Mouse (Mus musculus) adrenal gland, adult 18-20 months (tissue): ENCODE measurements around the gene Tmf1. TPM values are rescaled to one million over a fixed set of nuclear protein-coding genes. Genes with fewer than 3 reads are reported as not detected.

Experiments
- DNase-seq, 2 experiments: peaks; one replicate each; pipeline ENCODE4 v3.0.0; 2021 to 2022; ENCODE audit warnings: low spot score in 2 of 2
- total RNA-seq, 2 experiments: library from RNA; stranded (reverse); gene quantifications; 1 replicate in 1 of 2; 2 replicates in 1 of 2; pipeline ENCODE4 v1.2.3; 2021

Tmf1 gene
- total RNA-seq, 2 experiments from 2014 or later = 45.6 to 59.7 TPM

- DNase-seq = peak; percentile 37 to 47
These were observed 26.0 kb upstream of the Tmf1 start for GRCm38 (mm10) chr6:97204952-97205351.

GRCm38 (mm10) chr6:97204252-97204869 lies 25.4 kb upstream of the Tmf1 start:
- DNase-seq = no peak

- DNase-seq = no peak
These were observed 23.6 kb upstream of the Tmf1 start for GRCm38 (mm10) chr6:97202477-97202876.

- DNase-seq = no peak
These were observed 21.5 kb upstream of the Tmf1 start for GRCm38 (mm10) chr6:97200437-97200836.

GRCm38 (mm10) chr6:97179367-97179828 lies 476 bp upstream of the Tmf1 start:
- no peak for DNase-seq

- no peak for DNase-seq
These were observed 3.2 kb downstream of the Tmf1 start for GRCm38 (mm10) chr6:97175716-97176115.

GRCm38 (mm10) chr6:97150156-97150555 lies 28.8 kb downstream of the Tmf1 start:
- DNase-seq = no peak

- no peak for DNase-seq
These were observed 29.2 kb downstream of the Tmf1 start for GRCm38 (mm10) chr6:97149721-97150120.

GRCm38 (mm10) chr6:97148383-97149251 lies 30.3 kb downstream of the Tmf1 start, which contains the start of gene Eogt:
Gene Eogt, minus strand, starts transcription at chr6:97149182.
- peak; percentile 84 to 85 for DNase-seq

- peak; percentile 66 to 67 for DNase-seq
These were observed 31.1 kb downstream of the Tmf1 start for GRCm38 (mm10) chr6:97147755-97148382.

GRCm38 (mm10) chr6:97145156-97145555 lies 33.8 kb downstream of the Tmf1 start:
- DNase-seq = peak; percentile 34 to 41

- DNase-seq = peak; percentile 46 to 58
These were observed 34.6 kb downstream of the Tmf1 start for GRCm38 (mm10) chr6:97144359-97144758.

- DNase-seq = no peak
These were observed 36.3 kb downstream of the Tmf1 start for GRCm38 (mm10) chr6:97142611-97143010.

- DNase-seq = no peak
These were observed 37.1 kb downstream of the Tmf1 start for GRCm38 (mm10) chr6:97141811-97142210.

GRCm38 (mm10) chr6:97132707-97133303 lies 46.1 kb downstream of the Tmf1 start:
- DNase-seq = no peak

- no peak for DNase-seq
These were observed 47.1 kb downstream of the Tmf1 start for GRCm38 (mm10) chr6:97131808-97132207.

GRCm38 (mm10) chr6:97130979-97131378 lies 47.9 kb downstream of the Tmf1 start:
- no peak for DNase-seq

- no peak for DNase-seq
These were observed 54.4 kb downstream of the Tmf1 start for GRCm38 (mm10) chr6:97124336-97125010.

- no peak for DNase-seq
These were observed 58.0 kb downstream of the Tmf1 start for GRCm38 (mm10) chr6:97120922-97121321.

- DNase-seq = no peak
These were observed 60.6 kb downstream of the Tmf1 start for GRCm38 (mm10) chr6:97118327-97118726.

GRCm38 (mm10) chr6:97116896-97117295 lies 62.0 kb downstream of the Tmf1 start:
- no peak for DNase-seq
